Mouse (Mus musculus): ENCODE data around the gene Trim80. TPM values are rescaled to one million over a fixed set of nuclear protein-coding genes. Genes with fewer than 3 reads are reported as not detected.

The Trim80 gene
- 0.10 TPM in 1 of 2 replicates, not detected in the other for polyA plus RNA-seq (2016; fragmentation: Nextera tagmentation; extraction: Ambion mirVana)

DNA sequence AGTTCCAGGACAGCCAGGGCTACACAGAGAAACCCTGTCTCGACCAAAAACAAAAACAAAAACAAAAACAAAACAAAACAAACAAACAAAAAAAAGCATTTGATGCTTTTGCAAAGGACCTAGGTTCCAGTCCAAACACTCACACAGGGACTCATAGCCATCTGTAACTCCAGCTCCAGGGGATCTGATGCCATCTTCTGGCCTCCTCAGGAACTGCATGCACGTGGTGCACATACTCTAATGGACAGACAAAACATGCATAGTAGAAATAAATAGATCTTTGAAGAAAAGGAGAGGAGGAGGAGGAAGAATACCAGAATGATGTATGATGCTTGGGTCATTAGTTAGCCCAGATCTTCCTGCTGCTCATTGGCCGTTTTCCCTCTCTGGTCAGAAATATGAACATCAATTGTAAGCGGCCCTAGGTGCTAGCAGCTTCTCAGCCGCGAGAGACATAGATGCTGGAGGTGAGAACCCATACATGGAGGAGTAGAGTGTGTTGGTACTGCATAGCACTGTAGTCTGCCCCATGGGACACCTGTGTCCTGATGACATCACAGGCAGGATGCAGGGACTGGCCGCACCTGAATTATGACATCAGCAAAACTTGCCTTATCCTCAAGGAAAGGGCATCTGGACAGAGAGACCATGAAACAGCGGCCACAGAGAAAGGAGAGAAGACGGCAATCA, at the start of gene Trim80:
Gene Trim80 (plus strand): TSS at position 640 of the 690 bp plus-strand sequence.
- H3K4me2 ChIP-seq = no peak within 1 kb of the TSS
- H3K4me1 ChIP-seq (replicated peaks) = peaks cover 21% of the 10 kb centered on the region
- H3K27ac ChIP-seq = no peak within 1 kb of the TSS
- WGBS = 93% methylated on average over 9 of the region's 9 CpGs
- H3K9me3 ChIP-seq = 0 out of 2 replicates have a peak, but pooled peaks cover 6% of the 10 kb centered on the region
- H3K4me3 ChIP-seq (replicated peaks) = no peak within 1 kb of the TSS
- no peak for ATAC-seq (ENCODE audit: insufficient number of reproducible peaks, insufficient read depth, low FRiP score, low TSS enrichment, low read depth)
- H3K9ac ChIP-seq (replicated peaks) = no peak within 1 kb of the TSS
- no peaks in the 10 kb centered on the region; the same call in none of the 2 replicates for H3K27me3 ChIP-seq
- no peaks in the 10 kb centered on the region for H3K36me3 ChIP-seq

- Histone ChIP-seq H3K27me3 (peaks cover 8% of the 10 kb centered on the region), H3K4me1 (replicated peaks) (no peaks in the 10 kb centered on the region), H3K4me2 (no peak overlapping the region), H3K27ac (no peak overlapping the region), H3K36me3 (peaks cover 69% of the 10 kb centered on the region), H3K4me3 (replicated peaks) (no peak overlapping the region), H3K9me3 (no peaks in the 10 kb centered on the region), H3K9ac (replicated peaks) (no peak overlapping the region)
- ATAC-seq (ENCODE audit: insufficient number of reproducible peaks, insufficient read depth, low FRiP score, low TSS enrichment, low read depth) = no peak
- WGBS = 92% methylated on average over 7 of the region's 7 CpGs
Observed at GRCm38 (mm10) chr11:115391358-115391757, 49.0 kb upstream of the Trim80 start.

- Histone ChIP-seq H3K4me3 (replicated peaks) (no peak overlapping the region), H3K27ac (no peak overlapping the region), H3K9me3 (no peaks in the 10 kb centered on the region), H3K27me3 (peaks cover 8% of the 10 kb centered on the region), H3K9ac (replicated peaks) (no peak overlapping the region), H3K4me2 (peak overlapping the region; percentile 21; the same call in 1 of the 2 replicates), H3K4me1 (replicated peaks) (no peaks in the 10 kb centered on the region), H3K36me3 (peaks cover 66% of the 10 kb centered on the region)
- 63% methylated on average over 34 of the region's 34 CpGs for WGBS
- no peak for ATAC-seq (ENCODE audit: insufficient number of reproducible peaks, insufficient read depth, low FRiP score, low TSS enrichment, low read depth)
Observed at GRCm38 (mm10) chr11:115393721-115394325, 46.5 kb upstream of the Trim80 start.

DNA sequence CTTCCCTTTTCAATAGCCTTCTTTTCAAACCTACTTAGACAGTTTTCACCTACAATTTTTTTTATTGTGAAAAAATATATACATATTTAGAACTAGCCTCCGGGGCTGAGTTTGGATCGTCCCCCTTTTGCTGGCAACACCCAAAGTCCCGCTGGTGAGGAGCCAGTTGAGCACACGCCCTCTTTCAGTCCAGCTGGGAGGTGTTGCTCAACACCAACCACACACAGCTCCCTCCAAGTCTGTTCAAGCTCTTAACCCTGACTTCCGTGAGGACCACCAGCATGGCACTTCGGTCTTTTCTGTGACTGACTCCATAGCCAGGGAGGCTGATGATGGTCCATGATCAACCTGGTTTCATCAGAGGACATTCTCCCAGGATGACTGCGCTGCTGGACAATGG, 42.3 kb upstream of the Trim80 start:
- Histone ChIP-seq H3K4me3 (replicated peaks) (no peak overlapping the region), H3K36me3 (peaks cover 32% of the 10 kb centered on the region), H3K9me3 (no peaks in the 10 kb centered on the region), H3K9ac (replicated peaks) (no peak overlapping the region), H3K27me3 (peaks cover 8% of the 10 kb centered on the region), H3K27ac (no peak overlapping the region), H3K4me2 (no peak overlapping the region), H3K4me1 (replicated peaks) (0 out of 2 replicates have a peak, but pooled peaks cover 1% of the 10 kb centered on the region)
- no peak for ATAC-seq (ENCODE audit: insufficient number of reproducible peaks, insufficient read depth, low FRiP score, low TSS enrichment, low read depth)
- 79% methylated on average over 7 of the region's 7 CpGs for WGBS

GRCm38 (mm10) chr11:115400126-115400525, 40.2 kb upstream of the Trim80 start:
- H3K9me3 ChIP-seq = no peaks in the 10 kb centered on the region
- no peak for ATAC-seq (ENCODE audit: insufficient number of reproducible peaks, insufficient read depth, low FRiP score, low TSS enrichment, low read depth)

GRCm38 (mm10) chr11:115400630-115401391, 39.5 kb upstream of the Trim80 start:
- peaks cover 12% of the 10 kb centered on the region for H3K4me1 ChIP-seq (replicated peaks)
- no peak overlapping the region for H3K27ac ChIP-seq
- H3K4me3 ChIP-seq (replicated peaks) = no peak overlapping the region
- H3K27me3 ChIP-seq = no peaks in the 10 kb centered on the region
- no peak for ATAC-seq (ENCODE audit: insufficient number of reproducible peaks, insufficient read depth, low FRiP score, low TSS enrichment, low read depth)
- peaks cover 11% of the 10 kb centered on the region for H3K36me3 ChIP-seq
- H3K9me3 ChIP-seq = no peaks in the 10 kb centered on the region
- WGBS = 59% methylated on average over 11 of the region's 11 CpGs
- H3K4me2 ChIP-seq = no peak overlapping the region
- no peak overlapping the region for H3K9ac ChIP-seq (replicated peaks)

More at GRCm38 (mm10) chr11:115400126-115400525, 40.2 kb upstream of the Trim80 start:
- Histone ChIP-seq H3K9ac (replicated peaks) (no peak overlapping the region), H3K4me1 (replicated peaks) (peaks cover 12% of the 10 kb centered on the region), H3K27ac (no peak overlapping the region), H3K36me3 (peaks cover 12% of the 10 kb centered on the region), H3K4me3 (replicated peaks) (no peak overlapping the region), H3K4me2 (no peak overlapping the region), H3K27me3 (no peaks in the 10 kb centered on the region)
- WGBS = 69% methylated on average over 3 of the region's 3 CpGs

DNA sequence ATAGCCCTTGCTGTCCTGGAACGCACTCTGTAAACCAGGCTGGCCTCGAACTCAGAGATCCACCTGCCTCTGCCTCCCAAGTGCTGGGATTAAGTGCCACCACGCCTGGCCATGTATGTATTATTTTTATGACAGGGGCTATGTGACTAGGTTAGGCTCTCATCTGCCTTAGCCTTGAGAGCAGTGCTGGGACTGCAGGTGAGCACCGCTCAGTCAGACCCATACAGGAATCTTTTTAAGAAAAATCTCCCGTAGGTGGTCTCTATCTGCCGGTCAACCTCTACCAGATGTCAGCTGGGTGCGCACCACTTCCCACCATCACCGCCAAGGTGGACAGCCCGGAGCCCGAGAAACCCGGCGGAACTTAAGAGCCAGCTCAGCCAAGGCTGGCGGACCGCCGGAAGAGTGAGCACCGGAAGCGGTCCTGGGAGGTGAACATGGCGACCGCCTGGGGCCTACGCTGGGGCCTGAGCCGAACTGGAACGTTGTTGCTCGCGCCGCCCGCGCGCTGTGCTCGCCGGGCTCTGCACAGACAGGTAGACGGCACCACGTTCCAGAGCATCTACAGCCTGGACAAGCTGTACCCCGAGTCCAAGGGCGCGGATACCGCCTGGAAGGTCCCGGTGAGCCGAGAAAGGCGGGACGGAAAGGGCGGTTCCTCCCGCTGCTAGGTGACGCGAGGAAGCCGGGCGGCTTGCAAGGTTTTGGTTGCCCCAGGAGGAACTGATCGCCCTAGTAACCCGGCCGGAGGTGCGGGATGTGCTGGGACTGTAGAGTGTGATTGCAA, 36.8 kb upstream of the Trim80 start, which contains the start of gene Mrpl58:
Gene Mrpl58 (plus strand): TSS at position 415 of the 787 bp plus-strand sequence.
- WGBS = 3% methylated on average over 50 of the region's 50 CpGs
- Histone ChIP-seq H3K9ac (replicated peaks) (peak within 1 kb of the TSS; percentile 89), H3K4me3 (replicated peaks) (peak within 1 kb of the TSS; percentile 84), H3K4me2 (peak within 1 kb of the TSS; percentile 83), H3K27me3 (no peaks in the 10 kb centered on the region), H3K4me1 (replicated peaks) (peaks cover 12% of the 10 kb centered on the region), H3K9me3 (no peaks in the 10 kb centered on the region), H3K36me3 (peaks cover 32% of the 10 kb centered on the region), H3K27ac (peak within 1 kb of the TSS; percentile 94)
- peak; percentile 82 for ATAC-seq (ENCODE audit: insufficient number of reproducible peaks, insufficient read depth, low FRiP score, low TSS enrichment, low read depth)

GRCm38 (mm10) chr11:115405723-115406122, 34.6 kb upstream of the Trim80 start:
- Histone ChIP-seq H3K4me3 (replicated peaks) (no peak overlapping the region), H3K27ac (no peak overlapping the region), H3K4me2 (no peak overlapping the region), H3K27me3 (no peaks in the 10 kb centered on the region), H3K9ac (replicated peaks) (no peak overlapping the region), H3K4me1 (replicated peaks) (peaks cover 14% of the 10 kb centered on the region), H3K9me3 (no peaks in the 10 kb centered on the region), H3K36me3 (peaks cover 54% of the 10 kb centered on the region)
- 96% methylated on average over 6 of the region's 6 CpGs for WGBS
- no peak for ATAC-seq (ENCODE audit: insufficient number of reproducible peaks, insufficient read depth, low FRiP score, low TSS enrichment, low read depth)

GRCm38 (mm10) chr11:115406858-115407401, 33.4 kb upstream of the Trim80 start:
- H3K4me1 ChIP-seq (replicated peaks) = peaks cover 26% of the 10 kb centered on the region
- H3K36me3 ChIP-seq = peaks cover 63% of the 10 kb centered on the region
- no peak for ATAC-seq (ENCODE audit: insufficient number of reproducible peaks, insufficient read depth, low FRiP score, low TSS enrichment, low read depth)
- H3K9me3 ChIP-seq = no peaks in the 10 kb centered on the region
- no peaks in the 10 kb centered on the region for H3K27me3 ChIP-seq
- H3K9ac ChIP-seq (replicated peaks) = no peak overlapping the region
- whole genome bisulfite sequencing = 96% methylated on average over 17 of the region's 17 CpGs
- no peak overlapping the region for H3K27ac ChIP-seq
- no peak overlapping the region for H3K4me2 ChIP-seq
- H3K4me3 ChIP-seq (replicated peaks) = no peak overlapping the region

- H3K4me1 ChIP-seq (replicated peaks) = peaks cover 27% of the 10 kb centered on the region
- no peak overlapping the region for H3K27ac ChIP-seq
- H3K4me2 ChIP-seq = no peak overlapping the region
- H3K9ac ChIP-seq (replicated peaks) = no peak overlapping the region
- no peak for ATAC-seq (ENCODE audit: insufficient number of reproducible peaks, insufficient read depth, low FRiP score, low TSS enrichment, low read depth)
- WGBS = 82% methylated on average over 6 of the region's 6 CpGs
- no peaks in the 10 kb centered on the region for H3K27me3 ChIP-seq
- peaks cover 63% of the 10 kb centered on the region for H3K36me3 ChIP-seq
- no peaks in the 10 kb centered on the region for H3K9me3 ChIP-seq
- no peak overlapping the region for H3K4me3 ChIP-seq (replicated peaks)
Observed at GRCm38 (mm10) chr11:115408266-115408920, 32.0 kb upstream of the Trim80 start.
